Mouse (Mus musculus) urinary bladder, adult 18-20 months (tissue): ENCODE data around the gene Tenm4.

ENCODE experiments used
- DNase-seq, 2 experiments: peaks; one replicate each; pipeline ENCODE4 v3.0.0; 2022; ENCODE audit warnings: low spot score in 2 of 2, mixed read lengths in 2 of 2

Tenm4 gene

DNA sequence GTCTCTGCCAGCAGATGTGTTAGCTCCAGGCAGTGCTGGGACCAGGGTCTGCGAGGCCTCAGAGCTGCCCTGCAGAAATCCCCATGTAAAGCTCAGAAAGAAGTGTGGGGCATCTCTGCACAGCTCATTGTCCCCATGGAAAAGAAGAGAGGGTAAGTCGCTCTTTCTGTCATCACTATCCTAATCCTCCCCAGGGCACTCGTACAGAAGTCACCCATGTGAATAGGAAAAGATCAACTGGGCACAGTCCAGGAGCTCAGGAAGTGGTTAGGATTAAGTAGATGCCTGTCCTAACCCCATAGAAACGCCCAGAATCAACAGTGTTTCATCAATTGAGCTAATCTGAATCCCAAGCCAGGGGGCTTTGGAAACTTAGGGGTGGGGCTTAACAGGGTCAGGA lies 476.6 kb downstream of the Tenm4 start:
- no peak for DNase-seq

DNA sequence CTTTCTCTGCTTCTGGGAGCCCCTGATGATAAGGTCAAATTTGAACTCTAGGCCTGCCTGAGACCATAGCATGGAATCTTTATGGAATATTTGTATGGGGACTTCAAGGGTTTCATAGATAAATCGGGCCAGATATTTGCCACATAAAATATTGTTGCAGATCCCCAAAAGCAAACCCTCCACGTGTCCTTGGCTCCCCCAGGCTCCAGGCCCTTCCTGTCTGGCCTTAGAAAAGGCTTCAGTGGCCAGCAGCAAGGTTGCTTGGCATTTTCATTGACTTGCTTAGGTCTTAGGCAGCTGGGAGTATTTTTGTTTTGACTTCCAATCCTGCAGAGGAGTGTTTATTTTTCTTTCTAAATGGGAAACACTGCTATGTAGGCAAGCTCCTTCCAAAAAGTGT lies 477.6 kb downstream of the Tenm4 start:
- DNase-seq: no peak

- no peak for DNase-seq
Measured at GRCm38 (mm10) chr7:96649171-96649570, 478.1 kb downstream of the Tenm4 start.

DNA sequence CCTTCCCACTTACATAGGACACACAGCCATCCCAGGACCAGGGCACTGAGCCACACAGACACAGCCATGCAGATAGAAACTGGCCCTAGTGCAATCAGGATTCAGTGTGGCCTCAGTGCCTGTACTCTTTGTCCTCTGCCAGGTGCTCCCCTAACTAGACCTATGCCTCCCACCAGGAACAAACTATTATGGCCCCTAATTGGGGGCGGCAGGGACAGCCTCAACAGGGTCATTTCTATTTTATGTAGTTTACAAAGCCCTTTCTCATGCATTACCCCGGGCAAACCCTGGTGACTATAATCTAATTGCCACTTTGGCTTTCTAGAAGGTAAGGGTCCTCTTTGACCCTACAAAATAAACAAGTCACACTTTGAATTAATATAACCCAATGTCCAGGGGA lies 479.4 kb downstream of the Tenm4 start:
- no peak for DNase-seq

GRCm38 (mm10) chr7:96651055-96651454 lies 480.0 kb downstream of the Tenm4 start:
- DNase-seq: no peak

GRCm38 (mm10) chr7:96651626-96652341 lies 480.7 kb downstream of the Tenm4 start:
- DNase-seq: no peak

GRCm38 (mm10) chr7:96652844-96653243 lies 481.8 kb downstream of the Tenm4 start:
- no peak for DNase-seq

- DNase-seq: no peak
Measured at GRCm38 (mm10) chr7:96654206-96654605, 483.2 kb downstream of the Tenm4 start.

GRCm38 (mm10) chr7:96655096-96655716 lies 484.2 kb downstream of the Tenm4 start:
- DNase-seq: no peak

DNA sequence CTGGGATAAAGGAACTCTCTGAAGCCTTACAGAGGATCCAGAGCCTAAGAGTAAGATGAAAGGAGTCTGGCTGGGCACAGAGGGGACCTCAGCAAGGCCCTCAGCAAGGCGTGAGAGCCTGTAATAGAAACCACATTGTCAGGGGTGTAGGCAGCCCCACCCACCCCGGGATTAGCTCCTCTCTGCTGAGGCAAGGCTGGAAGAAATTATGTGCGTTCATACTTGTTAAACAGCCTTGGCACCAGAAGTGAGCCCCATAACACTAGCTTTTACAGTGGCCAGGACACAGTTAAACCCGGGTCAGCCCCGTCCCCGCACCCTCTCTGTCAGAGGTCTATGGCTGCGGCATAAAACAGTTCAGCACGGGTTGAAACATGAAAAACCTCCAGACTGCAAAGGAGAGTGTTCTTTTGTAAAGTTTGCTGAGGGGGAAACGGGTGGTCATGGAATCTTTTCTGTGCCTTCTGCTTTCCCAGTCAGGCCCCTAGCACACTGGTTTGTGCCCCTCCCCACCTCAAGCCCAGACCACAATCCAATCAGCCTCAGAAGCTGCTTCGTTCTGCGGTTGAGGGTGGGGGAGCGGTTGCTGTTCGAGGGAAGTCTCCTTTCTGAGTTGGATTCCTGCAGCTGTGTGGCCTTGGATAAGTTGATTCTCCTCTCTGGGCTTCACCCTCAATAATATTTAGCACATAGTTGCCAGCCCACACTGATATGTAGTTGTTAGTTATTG lies 486.2 kb downstream of the Tenm4 start:
- peak in 1 of 2 experiments; percentile 18 for DNase-seq

- no peak for DNase-seq
Measured at GRCm38 (mm10) chr7:96657857-96658580, 487.0 kb downstream of the Tenm4 start.

GRCm38 (mm10) chr7:96660907-96661306 lies 489.9 kb downstream of the Tenm4 start:
- no peak for DNase-seq

GRCm38 (mm10) chr7:96661352-96662169 lies 490.5 kb downstream of the Tenm4 start:
- no peak for DNase-seq

GRCm38 (mm10) chr7:96663336-96663735 lies 492.3 kb downstream of the Tenm4 start:
- DNase-seq: no peak

DNA sequence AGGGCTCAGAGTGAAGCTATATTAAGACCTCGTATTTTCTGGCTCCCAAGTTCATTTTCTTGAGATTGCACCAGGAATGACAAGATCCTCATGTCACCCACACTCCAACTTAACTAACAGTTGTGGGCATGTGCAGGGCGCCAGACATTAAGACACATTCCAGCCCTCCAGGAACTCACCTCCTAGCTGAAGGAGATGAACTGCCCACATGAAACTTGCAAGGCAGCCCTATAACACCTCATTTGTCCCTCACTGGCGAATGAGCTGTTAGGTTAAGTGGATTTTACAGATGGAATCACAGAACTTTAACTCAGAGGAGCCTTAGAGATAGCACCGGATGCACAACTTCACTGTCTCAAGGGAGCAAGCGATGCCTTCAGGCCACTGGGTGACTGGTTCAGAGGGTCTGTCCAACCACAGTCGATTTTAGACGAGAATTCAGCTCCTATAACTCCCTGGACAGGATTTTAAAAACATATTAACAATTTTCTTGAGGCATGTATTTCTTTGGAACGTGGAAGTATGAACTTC lies 495.4 kb downstream of the Tenm4 start:
- no peak for DNase-seq

DNA sequence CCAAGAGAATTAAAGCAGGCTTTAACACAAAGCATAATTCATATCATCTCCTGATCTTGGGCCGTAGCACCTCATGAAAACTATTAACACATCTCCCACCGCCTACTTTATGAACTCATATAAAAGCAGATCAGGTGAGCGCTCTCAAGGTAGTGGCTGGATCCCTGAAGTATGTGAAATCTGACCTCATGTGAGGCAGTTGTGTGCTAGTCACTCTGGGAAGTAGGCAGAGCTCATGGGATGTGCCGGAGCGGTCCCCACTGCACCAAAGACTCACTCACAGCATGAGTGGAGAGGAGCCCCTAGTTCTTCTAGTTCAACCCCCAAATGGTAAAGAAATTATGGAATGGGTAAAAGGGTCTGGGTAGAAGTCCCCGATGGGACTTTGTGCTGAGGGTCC lies 496.6 kb downstream of the Tenm4 start:
- no peak for DNase-seq

GRCm38 (mm10) chr7:96670095-96670494 lies 499.0 kb downstream of the Tenm4 start:
- no peak for DNase-seq

GRCm38 (mm10) chr7:96672322-96672914 lies 501.4 kb downstream of the Tenm4 start:
- no peak for DNase-seq

DNA sequence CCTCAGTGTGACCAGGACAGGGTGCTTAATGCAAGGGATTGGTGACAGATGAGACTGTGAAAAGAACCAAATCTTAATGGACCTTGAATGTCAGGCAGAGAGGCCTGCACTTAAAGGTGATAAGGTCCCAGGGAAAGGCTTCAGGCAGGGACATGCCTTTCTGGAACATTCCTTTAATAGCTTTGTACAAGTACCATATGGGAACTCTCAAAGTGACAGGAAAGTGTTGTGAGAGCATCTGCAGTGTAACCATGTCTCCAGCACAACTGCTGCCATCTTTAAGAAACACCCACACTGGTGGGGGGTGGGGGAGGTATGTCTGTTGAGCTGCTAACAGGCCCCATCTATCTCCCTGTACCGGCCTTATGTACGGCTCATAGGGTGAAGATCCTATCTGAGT lies 506.0 kb downstream of the Tenm4 start:
- no peak for DNase-seq

GRCm38 (mm10) chr7:96678236-96678635 lies 507.2 kb downstream of the Tenm4 start:
- no peak for DNase-seq

DNA sequence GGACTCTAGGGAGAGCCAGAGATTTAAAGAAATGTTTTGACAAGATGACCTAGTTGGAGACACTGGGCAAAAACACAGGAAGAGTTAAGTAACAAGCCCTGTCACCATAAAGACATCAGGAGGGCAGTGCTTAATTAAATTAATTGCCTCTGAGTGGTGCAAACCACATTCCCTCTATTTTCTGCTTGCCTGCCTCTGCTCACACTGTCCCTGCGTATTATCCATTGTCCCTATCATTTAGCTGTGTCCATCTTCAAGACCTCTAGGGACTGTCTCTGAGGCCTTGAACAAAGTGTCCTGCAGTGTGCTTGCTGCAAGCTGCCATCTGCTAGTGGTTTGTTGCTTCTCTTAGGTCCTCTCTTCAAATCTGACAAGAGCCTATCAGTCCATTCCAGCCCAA lies 508.7 kb downstream of the Tenm4 start:
- DNase-seq: no peak
